Mouse (Mus musculus) embryonic facial prominence, embryonic 14.5 days (tissue): ENCODE results near the gene Myom1. TPM values are rescaled to one million over a fixed set of nuclear protein-coding genes. Genes with fewer than 3 reads are reported as not detected.

ENCODE experiments used
- ATAC-seq: fragments of 200-750 bp; cut with Nextera tagmentation; 2 replicates; pipeline ENCODE4 v1.8.0; 2017; ENCODE audit warnings: low read depth, moderate number of reproducible peaks, moderate TSS enrichment
- DNase-seq: peaks from one replicate; pipeline ENCODE4 v3.0.0-alpha.2; 2015; ENCODE audit warnings: low spot score
- H3K27ac ChIP-seq: fragments of 300-500 bp; sonication (generic); replicated peaks from 2 replicates; pipeline ENCODE4 v1.5.1; 2014; ENCODE audit warnings: low read depth, mild to moderate bottlenecking, low read length, moderate library complexity
- H3K27me3 ChIP-seq: fragments of 300-500 bp; sonication (generic); replicated peaks from 2 replicates; pipeline ENCODE4 v1.6.1; 2014; ENCODE audit warnings: low read length; ENCODE audit not compliant: control insufficient read depth, insufficient read depth
- H3K36me3 ChIP-seq: fragments of 300-500 bp; sonication (generic); 2 replicates; pipeline ENCODE4 v1.6.1; 2014; ENCODE audit warnings: low read length, mixed read lengths; ENCODE audit not compliant: control insufficient read depth, insufficient read depth
- H3K4me1 ChIP-seq: fragments of 300-500 bp; sonication (generic); 2 replicates; pipeline ENCODE4 v1.6.1; 2014; ENCODE audit warnings: antibody characterized with exemption, low read length; ENCODE audit not compliant: control insufficient read depth, insufficient read depth
- H3K4me2 ChIP-seq: fragments of 300-500 bp; sonication (generic); 2 replicates; pipeline ENCODE4 v1.6.1; 2014; ENCODE audit warnings: low read depth, mild to moderate bottlenecking, low read length, moderate library complexity, mixed read lengths
- H3K4me3 ChIP-seq: fragments of 300-500 bp; sonication (generic); 2 replicates; pipeline ENCODE4 v1.5.1; 2014; ENCODE audit warnings: low read depth, mild to moderate bottlenecking, low read length
- H3K9ac ChIP-seq: fragments of 300-500 bp; sonication (generic); 2 replicates; pipeline ENCODE4 v1.6.1; 2014; ENCODE audit warnings: low read depth, mild to moderate bottlenecking, low read length, moderate library complexity, mixed read lengths
- H3K9me3 ChIP-seq: fragments of 300-500 bp; sonication (generic); 2 replicates; pipeline ENCODE4 v1.6.1; 2016; ENCODE audit warnings: low read length; ENCODE audit not compliant: control insufficient read depth
- WGBS: fragments of 180-500 bp; shearing (Covaris S2); extraction: QIAGEN DNeasy Blood & Tissue Kit; methylation state at CpG from one replicate; pipeline ENCODE4 v1.1.7; 2014; 5-methylcytosine and 5-hydroxymethylcytosine counted together
- polyA plus RNA-seq: library from polyadenylated mRNA; unstranded; fragments of >200 nt; fragmentation: Nextera tagmentation; extraction: Ambion mirVana; gene quantifications from 2 replicates; pipeline ENCODE4 v1.2.1, GENCODE M21; 2014

Gene Myom1
- polyA plus RNA-seq, 1 experiment from 2014 or later: 61.5 TPM

GRCm38 (mm10) chr17:71062870-71063602, 60.6 kb downstream of the Myom1 start:
- DNase-seq: no peak
- Histone ChIP-seq H3K9ac (no peak overlapping the region), H3K4me1 (no peaks in the 10 kb centered on the region), H3K27me3 (no peaks in the 10 kb centered on the region), H3K9me3 (no peaks in the 10 kb centered on the region), H3K36me3 (no peaks in the 10 kb centered on the region), H3K27ac (no peak overlapping the region), H3K4me2 (no peak overlapping the region), H3K4me3 (no peak overlapping the region)
- 55% methylated on average over 13 of the region's 13 CpGs for WGBS
- ATAC-seq: no peak

GRCm38 (mm10) chr17:71064463-71065014, 62.1 kb downstream of the Myom1 start:
- no peaks in the 10 kb centered on the region for H3K9me3 ChIP-seq
- 61% methylated on average over 7 of the region's 7 CpGs for WGBS
- H3K27ac ChIP-seq: no peak overlapping the region
- no peaks in the 10 kb centered on the region for H3K4me1 ChIP-seq
- H3K4me2 ChIP-seq: no peak overlapping the region
- DNase-seq: peak; percentile 64
- H3K4me3 ChIP-seq: no peak overlapping the region
- no peak overlapping the region for H3K9ac ChIP-seq
- no peaks in the 10 kb centered on the region for H3K36me3 ChIP-seq
- no peak for ATAC-seq
- H3K27me3 ChIP-seq: no peaks in the 10 kb centered on the region

GRCm38 (mm10) chr17:71065127-71065526, 62.7 kb downstream of the Myom1 start:
- Histone ChIP-seq H3K9me3 (no peaks in the 10 kb centered on the region), H3K27me3 (no peaks in the 10 kb centered on the region), H3K9ac (no peak overlapping the region), H3K27ac (no peak overlapping the region), H3K36me3 (no peaks in the 10 kb centered on the region), H3K4me3 (no peak overlapping the region), H3K4me2 (no peak overlapping the region), H3K4me1 (no peaks in the 10 kb centered on the region)
- WGBS: 70% methylated on average over 6 of the region's 6 CpGs
- ATAC-seq (no peak), DNase-seq (no peak)

- no peak overlapping the region for H3K27ac ChIP-seq
- no peaks in the 10 kb centered on the region for H3K36me3 ChIP-seq
- no peak overlapping the region for H3K9ac ChIP-seq
- H3K9me3 ChIP-seq: no peaks in the 10 kb centered on the region
- ATAC-seq: no peak
- no peak for DNase-seq
- no peak overlapping the region for H3K4me2 ChIP-seq
- H3K27me3 ChIP-seq: no peaks in the 10 kb centered on the region
- WGBS: 80% methylated on average over 9 of the region's 9 CpGs
- no peaks in the 10 kb centered on the region for H3K4me1 ChIP-seq
- no peak overlapping the region for H3K4me3 ChIP-seq
Observed at GRCm38 (mm10) chr17:71069176-71069575, 66.7 kb downstream of the Myom1 start.

- no peak overlapping the region for H3K4me2 ChIP-seq
Observed at GRCm38 (mm10) chr17:71071958-71072357, 69.5 kb downstream of the Myom1 start.

GRCm38 (mm10) chr17:71074386-71074785, 72.0 kb downstream of the Myom1 start:
- 54% methylated on average over 4 of the region's 4 CpGs for WGBS

More at GRCm38 (mm10) chr17:71071958-71072357, 69.5 kb downstream of the Myom1 start:
- no peaks in the 10 kb centered on the region for H3K36me3 ChIP-seq
- WGBS: 90% methylated on average over 10 of the region's 10 CpGs
- H3K9ac ChIP-seq: no peak overlapping the region
- ATAC-seq (no peak), DNase-seq (no peak)
- H3K4me3 ChIP-seq: no peak overlapping the region
- no peak overlapping the region for H3K27ac ChIP-seq
- no peaks in the 10 kb centered on the region for H3K9me3 ChIP-seq
- no peaks in the 10 kb centered on the region for H3K27me3 ChIP-seq
- no peaks in the 10 kb centered on the region for H3K4me1 ChIP-seq

GRCm38 (mm10) chr17:71081986-71082385, 79.6 kb downstream of the Myom1 start:
- Histone ChIP-seq H3K36me3 (no peaks in the 10 kb centered on the region), H3K4me2 (no peak overlapping the region), H3K9ac (no peak overlapping the region), H3K4me3 (no peak overlapping the region), H3K9me3 (no peaks in the 10 kb centered on the region), H3K27ac (no peak overlapping the region), H3K4me1 (no peaks in the 10 kb centered on the region), H3K27me3 (no peaks in the 10 kb centered on the region)
- 54% methylated on average over 7 of the region's 7 CpGs for WGBS
- no peak for DNase-seq
- ATAC-seq: no peak

More at GRCm38 (mm10) chr17:71074386-71074785, 72.0 kb downstream of the Myom1 start:
- Histone ChIP-seq H3K4me3 (no peak overlapping the region), H3K27me3 (no peaks in the 10 kb centered on the region), H3K9ac (no peak overlapping the region), H3K36me3 (no peaks in the 10 kb centered on the region), H3K27ac (no peak overlapping the region), H3K4me2 (no peak overlapping the region), H3K9me3 (no peaks in the 10 kb centered on the region), H3K4me1 (no peaks in the 10 kb centered on the region)
- DNase-seq: no peak
- no peak for ATAC-seq

GRCm38 (mm10) chr17:71086969-71087368, 84.5 kb downstream of the Myom1 start:
- no peak overlapping the region for H3K4me3 ChIP-seq
- H3K9ac ChIP-seq: no peak overlapping the region
- no peak overlapping the region for H3K27ac ChIP-seq
- WGBS: 88% methylated on average over 4 of the region's 4 CpGs
- H3K4me2 ChIP-seq: no peak overlapping the region
- no peaks in the 10 kb centered on the region for H3K4me1 ChIP-seq
- no peak for ATAC-seq
- DNase-seq: no peak
- H3K36me3 ChIP-seq: no peaks in the 10 kb centered on the region
- no peaks in the 10 kb centered on the region for H3K27me3 ChIP-seq
- H3K9me3 ChIP-seq: no peaks in the 10 kb centered on the region
